Mouse (Mus musculus): Measurements from ENCODE around the gene Gm14393. TPM values are rescaled to one million over a fixed set of nuclear protein-coding genes. Genes with fewer than 3 reads are reported as not detected.
"Not testable (repeated sequence)": the region's sequence is repeated elsewhere in the genome, so short reads cannot be mapped to it uniquely, and the experiment has no call there.

The Gm14393 gene
- polyA plus RNA-seq (2015; fragmentation: Nextera tagmentation; extraction: Ambion mirVana): 0.75 and 1.3 TPM in 2 replicates

DNA sequence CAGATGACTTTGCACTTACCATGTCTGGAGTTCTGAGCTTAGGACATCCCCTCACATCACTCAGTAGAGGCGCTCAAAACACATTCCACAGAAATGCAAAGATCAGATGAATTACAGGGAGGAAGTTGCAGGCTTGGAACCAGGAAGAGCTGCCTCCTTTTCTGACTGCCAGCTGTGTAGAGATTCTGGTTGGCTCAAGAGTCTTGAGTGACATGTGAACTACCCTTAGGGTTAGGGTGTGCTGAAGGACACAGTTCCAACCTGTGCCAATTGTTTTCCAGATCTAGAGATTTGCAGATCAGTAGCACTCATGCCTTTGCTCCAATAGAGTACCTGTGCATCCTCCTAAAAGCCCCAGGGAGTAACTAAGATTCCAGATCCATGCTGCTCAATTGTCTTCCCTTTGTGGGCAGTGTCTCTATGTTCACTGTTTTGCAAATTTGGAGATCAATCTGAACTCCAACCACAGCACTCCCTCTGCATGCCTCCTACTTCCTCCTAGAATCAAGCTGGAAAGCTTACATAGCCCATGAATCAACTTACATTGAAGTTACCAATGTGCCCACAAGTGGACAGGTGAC, at the start of gene Gm14393:
Gene Gm14393 (minus strand): TSS at position 101 of the 581 bp plus-strand sequence.
- not testable (repeated sequence) for H3K4me2 ChIP-seq (replicated peaks); H3K4me3 ChIP-seq; H3K9ac ChIP-seq (replicated peaks); H3K4me1 ChIP-seq; H3K27ac ChIP-seq (replicated peaks); ATAC-seq (replicated peaks); H3K9me3 ChIP-seq; H3K36me3 ChIP-seq; H3K27me3 ChIP-seq
- whole genome bisulfite sequencing: 85% methylated on average over 1 of the region's 1 CpGs

GRCm38 (mm10) chr2:175044268-175044667, 23.3 kb downstream of the Gm14393 start:
- not testable (repeated sequence) for H3K9me3 ChIP-seq; H3K4me2 ChIP-seq (replicated peaks); H3K4me1 ChIP-seq; ATAC-seq (replicated peaks); H3K27me3 ChIP-seq; H3K27ac ChIP-seq (replicated peaks); H3K36me3 ChIP-seq; H3K9ac ChIP-seq (replicated peaks); H3K4me3 ChIP-seq
- WGBS: 96% methylated on average over 27 of the region's 27 CpGs

Other genes starting within 250 kb of the Gm14393 start
- not detected in 2 replicates for gene Gm14444, start 57.5 kb downstream of the Gm14393 start, polyA plus RNA-seq (2015; fragmentation: Nextera tagmentation; extraction: Ambion mirVana)
- gene Gm14399, start 74.2 kb upstream of the Gm14393 start, polyA plus RNA-seq (2015; fragmentation: Nextera tagmentation; extraction: Ambion mirVana): 3.2 and 5.2 TPM in 2 replicates
- gene Gm14443, start 108.1 kb upstream of the Gm14393 start, polyA plus RNA-seq (2015; fragmentation: Nextera tagmentation; extraction: Ambion mirVana): 1.3 and 1.5 TPM in 2 replicates
- 4.5 and 7.5 TPM in 2 replicates for gene Gm14391, start 139.1 kb upstream of the Gm14393 start, polyA plus RNA-seq (2015; fragmentation: Nextera tagmentation; extraction: Ambion mirVana)
- gene Gm14440, start 207.3 kb upstream of the Gm14393 start, polyA plus RNA-seq (2015; fragmentation: Nextera tagmentation; extraction: Ambion mirVana): 0.09 TPM in 1 of 2 replicates, not detected in the other